Mouse (Mus musculus) thymus, adult 2 months (tissue): Measurements from ENCODE around the gene Ppp1r15b.

ENCODE experiments used
- CTCF ChIP-seq: fragments of 200-500 bp; IDR thresholded peaks from 2 replicates; pipeline ENCODE4 v1.5.1; 2012; ENCODE audit warnings: mild to moderate bottlenecking, control low read depth, low read length, moderate library complexity, borderline replicate concordance; ENCODE audit not compliant: control insufficient read depth, poor library complexity, insufficient read depth; ENCODE audit errors: extremely low read depth
- POLR2A ChIP-seq: fragments of 200-500 bp; IDR thresholded peaks from 2 replicates; pipeline ENCODE4 v1.6.1; 2012; ENCODE audit warnings: mild to moderate bottlenecking, low read length, control low read depth, moderate library complexity; ENCODE audit not compliant: control insufficient read depth, poor library complexity, insufficient read depth; ENCODE audit errors: extremely low read depth

DNA sequence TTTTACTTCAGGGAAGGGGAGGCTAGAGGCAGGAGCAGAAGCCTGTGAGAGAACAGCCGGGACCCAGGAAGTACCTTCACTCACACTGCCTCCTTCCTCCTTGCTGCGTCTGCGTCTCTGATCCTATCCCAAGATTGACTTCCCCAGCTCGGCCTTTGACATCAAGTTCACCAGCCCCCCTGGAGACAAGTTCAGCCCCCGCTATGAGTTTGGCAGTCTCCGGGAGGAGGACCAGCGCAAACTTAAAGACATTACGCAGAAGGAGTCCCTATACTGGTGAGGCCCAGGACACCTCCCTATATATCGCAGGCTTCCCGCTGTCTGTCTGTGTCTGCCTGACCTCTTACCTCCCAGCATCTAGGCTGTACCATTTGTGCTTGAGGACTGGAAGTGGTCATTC lies 44.1 kb upstream of the Ppp1r15b start:
- no peak for TF ChIP-seq POLR2A
- no peak for TF ChIP-seq CTCF
